Mouse (Mus musculus) cerebellum, adult (tissue): ENCODE results near the gene Adgrf3.
"Not testable (repeated sequence)": the region's sequence is repeated elsewhere in the genome, so short reads cannot be mapped to it uniquely, and the experiment has no call there.

Experiments used
- ATAC-seq: cut with Nextera tagmentation; 2 replicates; pipeline ENCODE4 v1.9.2; 2017; ENCODE audit warnings: mild to moderate bottlenecking, moderate library complexity, mixed read lengths; ENCODE audit not compliant: insufficient number of reproducible peaks, low FRiP score, low TSS enrichment

The Adgrf3 gene

DNA sequence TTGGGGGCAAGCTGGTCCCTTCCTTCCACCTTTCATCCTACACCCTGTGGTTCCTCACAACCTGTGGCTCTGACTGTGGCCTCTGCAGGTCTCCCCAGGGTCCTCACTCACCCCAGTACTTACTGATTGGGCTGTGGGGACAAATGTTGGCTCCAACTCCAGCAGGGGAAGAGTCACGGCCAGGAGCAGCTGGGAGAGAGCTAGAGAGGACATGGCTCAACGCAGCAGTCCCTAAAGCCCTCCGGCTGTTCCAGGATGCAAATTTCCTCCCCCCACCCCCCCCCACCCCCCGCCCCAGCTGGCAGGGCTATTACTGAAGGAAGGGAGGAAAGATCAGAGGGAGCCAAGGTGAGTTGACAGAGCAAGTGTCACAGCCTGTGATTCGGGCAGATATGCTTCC lies at the start of gene Adgrf3:
Gene Adgrf3, minus strand, starts transcription at position 230 of the 400 bp plus-strand sequence.
- no peak for ATAC-seq

DNA sequence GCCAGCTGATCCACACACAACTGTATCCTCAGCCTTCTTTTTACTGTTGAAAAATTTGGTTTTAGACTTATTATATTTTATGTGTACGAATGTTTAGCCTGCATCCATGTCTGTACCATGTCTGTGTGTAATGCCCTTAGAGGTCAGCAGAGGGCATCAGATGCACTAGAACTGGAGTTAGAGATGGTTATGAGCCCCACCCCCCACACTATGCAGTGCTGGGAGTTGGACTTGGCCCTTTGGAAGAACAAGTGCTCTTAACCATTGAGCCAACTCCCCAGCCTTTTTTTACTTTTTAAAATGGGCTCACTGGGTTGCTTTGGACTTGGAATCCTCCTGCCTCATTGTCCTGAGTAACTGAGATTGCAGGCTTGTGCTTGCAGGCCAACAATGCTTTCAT lies 42.1 kb upstream of the Adgrf3 start:
- ATAC-seq, result no peak

DNA sequence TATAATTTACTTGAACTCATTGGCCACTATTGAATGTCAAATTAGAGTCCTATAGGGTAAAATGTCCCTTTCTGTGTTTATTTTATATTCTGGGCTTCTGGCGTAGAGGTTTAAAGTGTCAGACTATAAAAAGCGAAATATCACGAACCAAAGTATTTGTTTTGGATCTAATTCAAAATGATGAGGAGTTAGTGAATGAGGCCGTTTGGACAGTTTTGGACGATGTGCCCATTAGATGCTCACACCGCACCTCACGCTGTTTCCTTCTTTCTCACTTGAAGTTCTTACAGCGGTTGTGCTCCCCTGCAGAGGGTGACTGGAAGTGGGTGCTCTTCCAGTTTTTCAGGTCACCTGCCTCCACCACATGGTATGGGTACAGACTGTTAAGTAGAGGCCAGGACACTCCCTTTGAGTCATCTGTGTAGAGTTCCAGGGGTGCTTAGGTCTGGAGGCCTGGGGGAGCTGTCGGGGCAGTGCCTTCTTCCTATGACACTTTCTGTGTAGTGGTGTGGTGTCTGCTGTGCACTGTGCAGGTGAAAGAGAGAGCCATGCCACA lies 40.4 kb upstream of the Adgrf3 start:
- no peak for ATAC-seq

DNA sequence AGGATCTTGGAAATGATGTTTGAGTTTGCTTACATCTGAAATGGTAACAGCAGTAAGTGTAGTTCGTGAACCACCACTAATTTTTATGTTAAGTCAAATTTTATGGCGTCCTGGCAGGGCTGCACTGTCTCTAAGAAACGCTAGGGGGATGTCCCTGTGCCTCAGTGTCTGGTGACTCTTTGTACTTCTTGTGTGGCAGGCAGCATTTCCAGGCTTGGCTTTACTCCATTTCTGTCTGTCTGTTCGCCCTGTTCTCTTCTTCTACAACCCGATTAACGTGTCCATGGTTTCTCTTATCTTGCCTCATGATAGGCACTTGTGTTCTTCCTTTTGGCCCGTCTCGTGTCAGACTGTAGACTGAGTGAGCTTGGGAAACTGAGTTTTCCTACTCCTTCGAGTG lies 38.2 kb upstream of the Adgrf3 start:
- ATAC-seq, result no peak

DNA sequence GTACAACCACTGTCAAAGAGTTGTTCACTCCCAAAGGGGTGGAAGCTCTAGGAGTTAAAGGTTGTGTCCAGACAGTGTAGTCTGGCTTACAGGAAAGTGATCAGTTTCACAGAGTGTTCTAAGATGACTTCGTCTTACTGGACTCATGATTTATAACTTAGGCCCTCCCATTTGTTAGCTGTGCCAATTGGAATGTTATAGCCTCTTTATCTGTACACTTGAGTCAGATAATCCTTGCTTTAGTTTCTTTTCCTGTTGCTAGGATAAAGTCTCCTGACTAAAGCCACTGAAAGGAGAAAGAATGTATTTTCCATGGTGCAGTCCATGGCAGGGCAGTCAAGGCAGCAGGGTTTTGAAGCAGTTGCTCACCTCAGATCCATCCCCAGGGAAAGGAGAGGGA lies 36.9 kb upstream of the Adgrf3 start:
- ATAC-seq, result no peak

DNA sequence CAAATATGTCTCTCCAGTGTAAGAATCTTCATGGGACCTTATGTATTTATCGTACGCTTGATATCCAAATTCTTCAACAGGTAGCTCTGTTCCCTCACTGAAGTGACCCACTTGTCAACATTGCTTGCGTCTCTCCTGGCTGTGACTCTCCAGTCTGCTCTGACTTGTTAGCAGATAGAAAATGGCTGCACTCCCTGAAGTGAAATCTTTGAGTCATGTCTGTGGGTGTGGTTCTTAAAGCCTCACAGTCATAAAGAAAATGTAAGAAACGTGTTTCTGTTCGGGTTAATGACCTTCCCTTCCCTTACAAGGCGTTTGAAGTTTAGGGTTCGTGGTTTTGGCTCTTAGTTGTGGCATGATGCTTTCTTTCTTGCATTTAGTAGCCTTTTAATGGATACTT lies 35.0 kb upstream of the Adgrf3 start:
- no peak for ATAC-seq

DNA sequence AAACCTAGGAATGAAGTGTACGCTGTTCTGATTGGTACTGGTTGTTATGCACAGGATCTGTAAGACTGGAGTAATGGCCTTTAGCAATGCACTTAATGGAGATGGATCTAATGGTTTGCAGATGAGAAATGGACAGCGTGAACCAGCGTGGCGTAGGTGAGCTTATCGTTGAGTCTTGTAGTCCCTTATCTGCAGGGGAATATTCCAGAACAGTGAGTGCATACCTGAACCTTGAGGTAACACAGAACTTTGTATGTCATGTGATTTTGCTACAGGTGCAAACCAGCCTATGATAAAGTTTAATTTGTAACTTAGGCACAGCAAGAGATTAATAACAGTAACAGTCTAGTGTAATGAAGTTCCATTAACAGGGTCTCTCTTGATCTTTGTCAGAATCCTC lies 33.0 kb upstream of the Adgrf3 start:
- no peak for ATAC-seq

DNA sequence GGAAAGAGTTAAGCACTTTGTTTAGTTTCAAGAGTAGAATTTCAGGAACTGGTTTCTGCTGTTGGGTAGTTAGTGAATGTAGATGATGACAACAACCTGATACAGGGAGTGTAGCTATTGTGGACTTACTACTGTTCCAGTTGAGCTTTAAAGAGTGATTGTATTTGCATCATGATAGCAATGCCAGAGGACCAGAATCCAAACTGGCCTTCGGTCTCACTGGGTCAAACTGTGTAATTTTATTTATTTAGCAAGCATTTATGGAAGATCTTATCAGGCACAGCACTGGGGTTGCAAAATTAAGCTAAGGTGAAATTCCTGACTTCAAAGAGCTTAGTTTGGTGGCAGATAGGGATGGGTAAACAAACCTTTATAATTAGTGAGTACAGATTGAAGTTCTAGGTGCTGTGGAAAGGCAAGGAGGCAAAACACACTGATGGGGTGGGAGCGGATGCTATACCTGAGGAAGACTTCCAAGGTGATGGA lies 30.2 kb upstream of the Adgrf3 start:
- ATAC-seq, result no peak

DNA sequence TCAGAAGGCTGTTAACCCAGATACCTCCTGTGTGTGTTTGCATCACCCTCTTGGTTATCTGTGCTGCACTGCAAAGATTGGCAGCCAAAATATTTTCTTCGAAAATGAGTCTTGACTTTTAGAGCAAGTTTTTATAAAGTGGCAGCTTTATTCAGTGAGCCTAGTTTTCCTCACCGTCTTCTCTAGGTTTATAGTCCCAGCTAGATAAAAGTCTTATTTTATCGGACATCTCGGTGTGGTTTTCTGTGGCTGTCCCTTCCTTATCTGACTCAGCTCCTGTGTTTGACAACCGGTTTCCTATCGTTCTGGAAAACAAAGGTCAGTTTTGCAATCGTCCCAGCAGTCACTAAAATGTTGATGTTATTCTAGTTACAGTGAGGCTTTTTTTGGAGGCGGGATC lies 28.5 kb upstream of the Adgrf3 start:
- no peak for ATAC-seq

DNA sequence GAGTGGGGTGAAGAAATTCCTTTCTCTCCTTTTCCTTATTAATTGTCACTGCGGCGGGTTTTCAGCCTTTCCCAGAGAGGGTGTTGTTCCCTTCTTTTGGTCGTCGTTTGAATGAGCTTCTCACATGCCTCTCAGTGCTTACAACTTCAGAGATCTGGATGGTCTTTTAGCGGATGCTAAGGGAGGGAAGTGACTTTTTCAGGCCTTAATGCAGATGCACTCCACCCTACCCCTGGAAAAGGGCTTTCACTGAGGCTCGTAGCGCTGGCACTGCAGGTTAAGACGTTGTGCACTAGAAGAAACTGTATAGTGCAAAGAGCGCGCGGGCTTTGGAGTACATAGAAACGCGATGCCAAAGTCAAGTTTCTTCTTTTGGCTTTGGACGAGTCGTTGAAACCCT lies 27.5 kb upstream of the Adgrf3 start:
- ATAC-seq, result no peak

DNA sequence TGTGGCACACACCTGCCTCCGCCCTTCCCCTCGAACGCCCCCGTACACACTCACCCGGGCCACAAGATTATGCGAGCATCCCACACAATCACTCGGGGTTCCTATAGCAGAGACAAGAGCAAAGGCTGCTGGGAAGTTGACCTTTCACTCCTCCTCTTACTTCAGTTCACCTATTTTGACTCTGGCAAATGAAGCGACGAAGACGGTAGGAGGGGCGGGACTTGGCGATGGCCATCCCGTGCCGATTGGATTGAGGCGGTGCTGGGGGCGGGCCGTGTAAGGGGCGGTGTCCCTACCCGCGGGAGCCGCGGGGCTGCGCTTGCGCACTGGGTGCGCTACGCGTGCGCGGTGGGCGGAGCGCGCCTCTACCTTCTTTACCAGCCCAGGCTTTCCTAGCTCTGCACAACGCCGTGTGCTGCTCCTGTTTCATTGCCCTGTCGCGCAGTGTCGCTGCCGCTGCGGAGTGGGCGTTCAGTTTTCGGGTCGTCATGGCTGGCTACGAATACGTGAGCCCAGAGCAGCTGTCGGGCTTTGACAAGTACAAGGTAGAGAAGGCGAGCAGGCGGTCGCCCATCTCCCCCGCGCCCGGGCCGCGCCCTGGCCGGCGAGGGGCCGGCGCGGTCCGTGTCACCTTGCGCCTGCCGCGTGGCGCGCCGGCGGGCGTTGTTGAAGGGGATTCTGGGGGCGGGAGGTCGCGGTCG lies 26.9 kb upstream of the Adgrf3 start, which contains the start of gene Selenoi:
Gene Selenoi, plus strand, starts transcription at position 311 of the 701 bp plus-strand sequence.
- peak; percentile 99 for ATAC-seq

DNA sequence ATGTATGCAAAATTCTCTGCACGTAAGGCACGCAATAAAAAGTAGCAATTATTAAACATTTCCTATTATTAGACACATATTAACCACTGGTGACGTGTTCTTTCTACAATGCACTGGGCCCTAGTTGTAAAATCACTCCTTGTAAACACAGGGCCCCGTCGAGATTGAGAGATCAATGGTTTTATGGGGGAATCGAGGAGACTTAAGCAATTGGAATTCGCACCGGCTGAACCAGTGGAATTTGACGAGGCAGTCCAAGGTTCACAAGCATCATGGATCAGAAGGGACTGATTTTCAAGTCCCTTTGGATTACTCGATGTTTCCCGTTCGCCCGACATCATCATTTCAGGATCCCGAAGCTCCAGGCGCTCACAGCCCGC lies 26.4 kb upstream of the Adgrf3 start:
- ATAC-seq, result no peak

DNA sequence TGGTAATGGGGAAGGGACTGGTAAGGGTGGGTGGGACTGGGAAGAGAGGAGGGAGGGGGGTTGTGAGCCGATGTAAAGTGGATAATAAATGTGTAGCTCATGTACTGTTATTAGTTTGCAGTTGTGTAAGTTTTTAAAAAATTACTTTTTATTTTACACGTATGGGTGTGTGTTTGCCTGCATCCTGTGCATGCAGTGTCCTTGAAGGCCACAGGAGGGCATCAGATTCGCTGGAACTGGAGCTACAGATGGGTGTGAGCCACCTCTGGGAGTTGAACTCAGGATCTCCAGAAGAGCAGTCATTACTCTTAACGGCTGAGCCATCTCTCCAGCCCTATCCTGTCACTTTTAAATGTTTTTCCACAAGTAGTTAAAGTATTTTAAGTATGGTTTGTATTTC lies 25.4 kb upstream of the Adgrf3 start:
- ATAC-seq, result no peak

DNA sequence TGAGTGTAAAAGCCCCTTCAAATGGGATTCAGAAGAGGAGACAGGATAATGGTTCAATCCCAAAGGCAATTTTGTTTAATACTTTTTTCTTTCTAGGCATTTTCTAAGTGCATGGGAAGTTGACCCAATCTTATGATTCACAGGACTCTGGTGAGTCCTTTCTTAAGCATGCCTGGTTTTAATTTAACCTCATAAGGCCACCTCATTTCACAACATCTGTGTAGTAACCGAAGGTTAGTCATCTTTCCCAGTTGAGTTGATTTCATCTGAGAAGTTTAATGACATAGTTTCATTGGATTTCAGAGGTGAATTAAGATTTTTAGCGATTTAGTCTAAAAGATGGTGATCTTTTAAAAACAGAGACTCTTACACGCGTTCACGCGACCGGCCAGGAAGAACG lies 17.2 kb upstream of the Adgrf3 start:
- ATAC-seq, result no peak

DNA sequence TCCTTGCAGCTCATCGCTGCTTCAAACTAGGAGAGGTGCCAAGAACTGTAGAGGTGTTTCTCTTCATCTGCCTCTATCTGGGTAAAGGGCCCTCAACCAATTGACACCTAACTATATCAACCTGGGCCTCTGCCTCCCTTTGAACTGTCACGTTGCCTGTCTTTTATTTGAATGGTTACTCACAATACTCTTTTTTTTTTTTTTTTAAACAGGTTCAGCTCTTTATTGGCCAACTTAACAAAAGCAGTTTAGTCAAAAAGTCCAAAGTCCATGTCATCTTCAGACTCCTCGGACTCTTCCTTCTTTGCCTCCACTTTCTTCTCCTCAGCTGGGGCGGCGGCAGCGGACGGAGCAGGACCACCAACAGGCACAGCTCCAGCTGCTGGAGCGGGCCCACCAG lies 15.1 kb upstream of the Adgrf3 start:
- no peak for ATAC-seq

DNA sequence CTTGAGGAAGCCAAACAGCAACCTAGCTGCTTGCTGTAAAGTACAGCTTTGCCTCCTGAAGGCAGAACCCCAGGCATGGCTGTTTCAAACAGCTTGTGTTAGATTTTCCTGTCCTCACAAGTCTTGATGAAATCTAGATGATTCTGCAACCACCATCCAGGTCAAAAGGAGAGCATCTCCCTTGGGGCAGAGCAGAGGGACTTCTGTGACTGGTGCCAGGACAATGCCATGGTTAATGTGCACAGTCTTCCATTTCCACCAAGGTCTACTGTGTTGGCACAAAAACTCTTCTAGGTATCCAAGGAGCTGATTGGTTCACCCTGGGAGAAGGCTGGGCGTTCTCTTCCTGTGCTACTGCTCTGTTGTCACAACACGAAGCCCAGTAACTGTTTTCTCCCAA lies 14.2 kb upstream of the Adgrf3 start:
- ATAC-seq, result no peak

DNA sequence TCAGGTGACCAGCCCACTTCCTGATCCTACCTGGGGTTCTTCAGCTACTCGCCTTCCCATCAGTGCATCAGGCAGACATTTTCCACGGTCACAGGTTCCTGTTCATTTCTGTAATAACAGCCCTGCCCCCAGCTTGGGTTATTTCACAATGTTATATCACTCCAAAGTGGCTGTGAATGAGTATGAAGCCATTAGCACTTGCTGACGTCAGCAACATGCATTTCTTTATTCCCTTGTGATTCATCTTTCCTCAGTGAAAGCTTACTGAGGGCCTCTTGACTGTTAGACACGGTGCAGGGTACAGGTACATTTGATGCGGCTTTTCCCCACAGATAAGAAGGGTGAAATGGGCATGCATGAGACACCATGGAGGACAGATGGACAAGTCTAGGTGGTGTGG lies 10.4 kb upstream of the Adgrf3 start:
- no peak for ATAC-seq

DNA sequence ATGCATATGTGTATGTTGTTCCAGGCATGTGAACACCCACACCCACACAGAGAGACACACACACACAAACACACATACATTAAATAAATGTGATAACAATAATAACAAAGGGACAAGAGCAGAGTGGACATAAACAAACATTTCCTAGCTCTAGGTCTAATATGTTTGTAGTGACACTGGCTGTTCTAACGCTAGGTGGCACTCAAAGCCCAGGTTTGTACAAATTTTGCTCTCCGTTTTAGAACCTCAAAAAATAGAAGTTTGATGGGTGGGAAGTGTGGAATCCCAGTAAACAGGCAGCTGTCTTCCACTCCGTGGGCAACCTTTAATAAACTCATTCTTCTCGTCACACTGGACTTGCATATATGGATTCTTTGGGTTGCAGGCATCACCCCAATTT lies 9.4 kb upstream of the Adgrf3 start:
- no peak; the same call in 1 of the 2 replicates for ATAC-seq

DNA sequence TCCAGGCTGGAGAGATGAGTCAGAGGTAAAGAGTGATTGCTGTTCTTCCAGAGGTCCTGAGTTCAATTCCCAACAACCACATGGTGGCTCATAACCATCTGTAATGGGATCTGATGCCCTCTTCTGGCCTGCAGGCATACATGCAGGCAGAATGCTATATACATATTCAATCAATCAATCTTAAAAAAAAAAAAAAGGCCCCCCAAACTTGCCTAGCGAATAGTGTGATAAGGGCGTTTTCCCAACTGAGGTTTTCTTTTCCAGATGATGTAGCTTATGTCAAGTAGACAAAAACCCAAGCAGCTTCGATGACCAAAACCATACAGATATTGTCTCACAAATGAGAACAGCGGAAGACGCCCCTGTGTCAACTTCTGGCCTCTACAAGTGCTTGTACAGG lies 5.2 kb upstream of the Adgrf3 start:
- not testable (repeated sequence) for ATAC-seq

DNA sequence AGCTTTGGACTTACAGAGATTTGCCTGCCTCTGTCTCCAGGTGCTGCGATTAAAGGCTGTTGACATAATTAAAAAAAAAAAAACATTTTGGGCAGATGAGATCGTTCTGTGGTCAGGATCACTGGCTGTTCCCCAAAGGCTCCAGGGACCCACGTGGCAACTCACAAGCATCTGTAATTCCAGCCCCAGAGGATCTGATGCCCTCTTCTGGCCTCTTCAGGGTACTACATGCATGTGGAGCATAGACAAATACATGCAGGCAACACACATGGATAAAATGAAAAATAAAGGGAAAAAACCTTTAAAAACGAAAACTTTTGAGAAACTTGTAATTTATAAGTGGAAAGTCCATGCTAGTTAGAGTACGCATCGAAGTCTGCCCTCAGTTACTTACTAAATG lies 1.8 kb upstream of the Adgrf3 start:
- no peak for ATAC-seq

DNA sequence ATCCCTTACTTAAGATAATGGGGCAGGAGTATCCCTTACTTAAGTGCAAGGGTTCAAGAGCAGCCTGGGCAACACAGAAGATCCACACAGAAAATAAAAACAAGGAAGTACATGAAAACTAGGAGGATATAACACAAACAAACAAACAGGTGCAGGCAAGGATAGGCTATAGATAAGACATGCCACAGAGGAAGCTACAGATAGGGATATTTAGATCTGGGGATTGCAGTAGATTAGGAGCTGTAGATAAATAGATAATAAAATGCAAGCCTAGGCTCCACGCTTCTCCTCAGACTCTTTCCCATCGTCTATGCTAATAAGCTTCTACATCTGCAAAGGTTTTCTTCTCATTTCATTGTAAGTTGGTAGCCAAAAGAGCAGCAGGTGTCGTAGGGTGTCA lies 488 bp downstream of the Adgrf3 start:
- ATAC-seq, result no peak

DNA sequence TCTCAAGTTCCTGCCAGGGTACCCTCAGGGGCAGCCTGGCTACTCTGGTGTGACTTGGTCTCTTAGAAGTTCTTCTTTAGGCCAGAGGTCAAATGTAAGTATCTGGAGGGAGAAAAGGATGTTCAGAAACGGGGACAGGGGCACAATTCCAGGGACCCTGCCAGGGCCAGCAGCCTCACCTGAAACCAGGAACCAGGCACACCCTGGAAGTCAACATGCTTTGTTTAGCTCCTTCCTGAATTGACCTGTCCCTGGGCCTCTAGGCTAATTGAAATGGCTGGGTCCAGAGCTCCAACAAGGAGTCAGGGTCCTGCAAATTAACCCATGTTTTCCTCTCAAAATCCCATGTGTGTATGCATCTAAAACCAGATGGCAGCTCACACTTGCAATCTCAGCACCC lies 1.1 kb downstream of the Adgrf3 start:
- ATAC-seq, result no peak
